Mouse (Mus musculus): Measurements from ENCODE around the gene Agtpbp1. TPM values are rescaled to one million over a fixed set of nuclear protein-coding genes. Genes with fewer than 3 reads are reported as not detected.

Gene Agtpbp1
- polyA plus RNA-seq, 1 experiment from 2014 or later, result 13.6 TPM

DNA sequence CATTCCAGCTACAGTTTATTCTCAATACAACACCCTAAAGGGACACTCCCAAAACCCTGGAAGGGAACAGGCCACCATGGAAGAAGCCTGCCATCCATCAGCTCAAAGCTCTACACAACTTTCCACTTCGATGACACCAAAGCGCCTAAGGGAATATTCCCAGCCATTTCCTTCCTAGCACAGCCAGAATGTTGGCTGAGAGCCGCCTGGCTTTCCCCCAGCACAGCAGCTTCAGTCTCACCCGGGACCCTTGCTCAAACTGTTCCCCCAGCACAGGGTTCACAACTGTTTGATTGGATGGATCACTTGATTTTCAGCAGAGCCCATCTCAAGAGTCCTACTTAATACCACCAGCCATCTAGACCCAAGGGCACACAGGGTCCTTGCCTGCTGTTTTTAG is 37.3 kb downstream of the Agtpbp1 start:
- no peak overlapping the region for H3K27ac ChIP-seq
- DNase-seq (ENCODE audit: extremely low spot score, low spot score), result no peak
- no peaks in the 10 kb centered on the region for H3K36me3 ChIP-seq (replicated peaks)
- no peaks in the 10 kb centered on the region for H3K9me3 ChIP-seq
- 0 out of 2 replicates have a peak, but pooled peaks cover 4% of the 10 kb centered on the region for H3K4me1 ChIP-seq
- no peak overlapping the region for H3K4me3 ChIP-seq
- H3K27me3 ChIP-seq (ENCODE audit: poor library complexity, severe bottlenecking), result no peaks in the 10 kb centered on the region
- 84% methylated on average over 4 of the region's 4 CpGs for WGBS

DNA sequence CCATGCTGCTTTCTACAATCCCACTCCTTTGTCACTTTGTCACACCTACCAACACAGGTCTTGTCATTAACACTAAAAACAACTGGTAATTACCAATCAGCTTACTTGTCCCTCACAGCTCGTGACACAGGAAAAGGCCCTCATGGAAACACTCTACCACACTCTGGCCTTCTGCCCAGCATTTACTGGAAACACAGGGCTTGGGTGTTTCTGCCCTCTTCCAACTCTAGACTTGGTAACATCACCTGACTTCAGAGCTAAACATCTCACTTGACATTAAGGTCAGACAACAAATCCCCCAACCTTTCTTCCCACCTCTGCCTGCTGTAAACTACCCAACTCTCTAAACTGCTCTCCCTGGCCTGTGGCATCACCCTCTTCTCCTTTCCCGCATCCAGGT is 37.9 kb downstream of the Agtpbp1 start:
- Histone ChIP-seq H3K9me3 (no peaks in the 10 kb centered on the region), H3K27ac (no peak overlapping the region), H3K4me3 (no peak overlapping the region), H3K4me1 (0 out of 2 replicates have a peak, but pooled peaks cover 4% of the 10 kb centered on the region), H3K36me3 (replicated peaks) (no peaks in the 10 kb centered on the region), H3K27me3 (ENCODE audit: poor library complexity, severe bottlenecking) (no peaks in the 10 kb centered on the region)
- DNase-seq (ENCODE audit: extremely low spot score, low spot score), result no peak
- 83% methylated on average over 2 of the region's 2 CpGs for WGBS

DNA sequence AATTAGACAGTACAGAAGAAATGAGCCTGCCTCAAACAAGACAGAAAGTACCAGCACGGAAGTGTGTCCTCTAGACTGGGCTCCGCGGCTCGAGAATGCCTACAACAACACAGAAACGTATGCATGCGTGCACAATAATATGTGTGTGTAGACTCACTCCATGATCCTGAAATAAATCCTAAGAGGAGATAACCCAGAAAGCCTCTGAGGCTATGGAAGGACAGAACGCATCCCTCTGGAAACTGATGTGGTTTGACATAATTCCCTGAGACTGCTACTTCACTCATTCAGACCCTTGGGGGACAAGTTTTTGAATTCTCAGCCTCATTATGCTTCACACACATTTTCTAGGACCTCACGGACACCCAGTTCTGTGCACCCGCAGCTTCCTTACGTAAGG is 42.6 kb downstream of the Agtpbp1 start:
- Histone ChIP-seq H3K27ac (no peak overlapping the region), H3K9me3 (no peaks in the 10 kb centered on the region), H3K4me1 (0 out of 2 replicates have a peak, but pooled peaks cover 4% of the 10 kb centered on the region), H3K4me3 (no peak overlapping the region), H3K27me3 (ENCODE audit: poor library complexity, severe bottlenecking) (no peaks in the 10 kb centered on the region), H3K36me3 (replicated peaks) (no peaks in the 10 kb centered on the region; the same call in 1 of the 2 replicates)
- 96% methylated on average over 10 of the region's 10 CpGs for WGBS
- no peak for DNase-seq (ENCODE audit: extremely low spot score, low spot score)

DNA sequence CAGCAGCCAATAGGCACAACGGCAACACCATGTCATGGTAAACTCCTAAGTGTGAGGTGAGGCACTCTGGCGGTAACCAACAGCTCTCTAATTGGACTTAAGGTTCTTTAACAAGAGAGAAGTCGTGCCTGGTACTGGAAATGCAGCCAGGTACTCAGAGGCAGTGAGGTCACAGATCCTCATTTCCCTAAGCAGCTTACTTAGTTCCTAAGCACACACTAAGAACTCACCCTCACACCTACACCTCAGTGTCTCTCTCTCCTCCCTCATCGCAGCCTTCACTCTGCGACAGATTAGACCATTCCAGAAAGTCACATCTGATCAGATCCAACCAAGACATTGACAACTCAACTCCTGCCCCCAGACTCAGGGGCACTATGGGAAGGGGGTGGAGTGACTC is 45.0 kb downstream of the Agtpbp1 start:
- Histone ChIP-seq H3K36me3 (replicated peaks) (no peaks in the 10 kb centered on the region; the same call in 1 of the 2 replicates), H3K9me3 (no peaks in the 10 kb centered on the region), H3K27ac (no peak overlapping the region), H3K27me3 (ENCODE audit: poor library complexity, severe bottlenecking) (no peaks in the 10 kb centered on the region), H3K4me1 (0 out of 2 replicates have a peak, but pooled peaks cover 4% of the 10 kb centered on the region), H3K4me3 (no peak overlapping the region)
- 85% methylated on average over 5 of the region's 5 CpGs for WGBS
- no peak for DNase-seq (ENCODE audit: extremely low spot score, low spot score)

DNA sequence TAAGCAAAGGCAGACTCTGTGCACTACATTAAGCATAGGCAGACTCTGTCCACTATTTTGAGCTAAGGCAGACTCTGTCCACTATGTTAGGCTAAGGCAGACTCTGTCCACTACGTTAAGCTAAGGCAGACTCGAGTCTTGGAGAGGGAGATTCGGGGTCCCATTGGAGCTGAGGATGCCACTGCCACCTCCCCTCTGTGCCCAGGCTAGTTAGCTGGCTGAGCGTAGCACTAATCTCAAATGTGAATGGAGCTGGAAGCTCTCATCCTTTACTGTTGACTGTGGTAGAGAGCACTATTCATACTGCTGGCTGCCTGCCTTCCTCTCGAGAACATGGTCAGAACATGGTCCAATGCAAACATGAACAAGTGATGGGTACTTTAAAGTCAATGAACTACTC is 46.4 kb downstream of the Agtpbp1 start:
- Histone ChIP-seq H3K36me3 (replicated peaks) (no peaks in the 10 kb centered on the region; the same call in 1 of the 2 replicates), H3K27ac (no peak overlapping the region), H3K27me3 (ENCODE audit: poor library complexity, severe bottlenecking) (no peaks in the 10 kb centered on the region), H3K4me3 (no peak overlapping the region), H3K4me1 (no peaks in the 10 kb centered on the region), H3K9me3 (no peaks in the 10 kb centered on the region)
- 95% methylated on average over 5 of the region's 5 CpGs for WGBS
- no peak for DNase-seq (ENCODE audit: extremely low spot score, low spot score)

DNA sequence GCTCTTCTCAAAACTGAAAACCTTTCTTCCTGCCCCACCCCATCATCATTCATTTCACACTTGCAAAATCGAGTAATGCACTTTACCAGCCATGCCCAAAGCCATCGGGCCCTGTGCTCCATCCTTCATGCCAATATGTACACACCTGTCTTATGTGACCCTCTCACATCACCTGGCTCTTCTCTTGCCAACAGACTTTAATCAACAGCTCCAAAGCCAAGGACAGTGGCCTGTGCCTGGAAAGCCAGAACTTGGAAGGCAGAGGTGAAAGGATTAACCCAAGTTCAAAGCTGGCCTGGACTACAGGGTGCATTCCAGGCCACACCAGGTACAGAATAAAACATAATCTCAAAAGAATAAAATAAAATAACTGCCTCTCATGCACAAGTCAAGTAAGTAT is 48.4 kb downstream of the Agtpbp1 start:
- no peaks in the 10 kb centered on the region for H3K27me3 ChIP-seq (ENCODE audit: poor library complexity, severe bottlenecking)
- DNase-seq (ENCODE audit: extremely low spot score, low spot score), result no peak
- no peak overlapping the region for H3K4me3 ChIP-seq
- no peaks in the 10 kb centered on the region for H3K4me1 ChIP-seq
- no peaks in the 10 kb centered on the region for H3K9me3 ChIP-seq
- WGBS, result 86% methylated on average over 2 of the region's 2 CpGs
- H3K27ac ChIP-seq, result no peak overlapping the region
- H3K36me3 ChIP-seq (replicated peaks), result peaks cover 11% of the 10 kb centered on the region

DNA sequence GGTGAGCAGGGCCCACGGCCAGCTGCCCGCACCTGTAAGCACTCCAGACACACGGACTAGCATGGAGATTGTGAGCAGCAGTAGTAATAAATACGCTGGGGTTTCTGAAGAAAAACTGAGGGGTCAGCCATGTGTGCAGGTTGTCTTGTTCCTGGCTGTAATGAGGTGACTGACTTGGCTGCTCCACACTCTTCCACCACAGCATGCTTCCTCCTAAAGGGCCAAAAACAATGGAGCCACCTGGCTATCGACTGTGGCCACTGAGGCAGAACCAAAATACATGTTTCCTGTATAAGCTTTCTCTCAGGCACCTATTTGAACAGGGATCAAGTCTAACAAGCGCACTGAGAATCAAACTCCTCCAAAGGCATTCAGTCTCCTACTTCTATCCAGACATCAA is 49.3 kb downstream of the Agtpbp1 start:
- Histone ChIP-seq H3K27me3 (ENCODE audit: poor library complexity, severe bottlenecking) (no peaks in the 10 kb centered on the region), H3K4me3 (no peak overlapping the region), H3K27ac (no peak overlapping the region), H3K9me3 (no peaks in the 10 kb centered on the region), H3K4me1 (no peaks in the 10 kb centered on the region), H3K36me3 (replicated peaks) (peaks cover 13% of the 10 kb centered on the region)
- WGBS, result 89% methylated on average over 6 of the region's 6 CpGs
- DNase-seq (ENCODE audit: extremely low spot score, low spot score), result no peak

DNA sequence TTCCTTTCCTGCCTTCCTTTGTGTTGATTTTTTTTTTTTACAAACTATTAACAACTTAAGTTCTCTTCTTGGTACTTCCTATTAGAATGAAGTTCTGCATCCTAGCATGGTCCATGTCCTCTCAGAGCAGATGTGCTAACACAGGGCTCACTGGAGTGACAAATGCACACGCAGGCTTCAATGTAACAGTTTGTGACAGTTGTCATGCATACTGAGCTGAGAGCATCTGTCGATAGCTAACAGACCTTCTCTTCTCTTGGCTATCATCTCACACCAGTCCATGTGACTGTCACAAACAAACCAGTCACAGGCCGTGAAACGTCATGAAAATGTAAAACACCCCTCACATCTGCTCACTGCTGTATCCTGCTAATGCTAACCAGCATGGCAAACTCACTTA is 50.7 kb downstream of the Agtpbp1 start:
- no peak for DNase-seq (ENCODE audit: extremely low spot score, low spot score)
- WGBS, result 87% methylated on average over 4 of the region's 4 CpGs
- no peak overlapping the region for H3K4me3 ChIP-seq

DNA sequence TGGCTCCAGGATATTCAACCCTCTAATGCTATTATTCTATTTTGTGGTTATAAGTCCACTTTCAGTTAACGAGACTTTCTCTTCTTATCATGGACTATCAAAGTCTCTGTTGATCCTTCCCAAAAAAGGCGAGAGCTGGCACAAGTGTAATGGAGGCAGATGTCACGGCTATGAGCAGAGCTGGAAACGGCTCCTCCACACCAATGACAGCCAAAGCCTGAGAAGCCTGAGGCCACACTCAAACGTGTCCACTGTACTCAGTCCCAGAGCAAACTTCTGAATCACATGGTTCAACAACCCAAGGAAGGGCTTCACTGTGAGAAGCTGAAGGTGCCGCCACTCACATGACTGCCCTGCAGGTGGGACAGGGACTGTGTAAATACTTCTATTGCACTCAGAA is 51.7 kb downstream of the Agtpbp1 start:
- DNase-seq (ENCODE audit: extremely low spot score, low spot score), result no peak
- whole genome bisulfite sequencing, result 89% methylated on average over 6 of the region's 6 CpGs
- no peaks in the 10 kb centered on the region for H3K4me1 ChIP-seq
- no peaks in the 10 kb centered on the region for H3K9me3 ChIP-seq
- H3K36me3 ChIP-seq (replicated peaks), result peaks cover 13% of the 10 kb centered on the region
- no peak overlapping the region for H3K4me3 ChIP-seq
- H3K27ac ChIP-seq, result no peak overlapping the region
- no peaks in the 10 kb centered on the region for H3K27me3 ChIP-seq (ENCODE audit: poor library complexity, severe bottlenecking)

More for the DNA sequence above, 50.7 kb downstream of the Agtpbp1 start:
- no peaks in the 10 kb centered on the region for H3K27me3 ChIP-seq (ENCODE audit: poor library complexity, severe bottlenecking)
- H3K4me1 ChIP-seq, result no peaks in the 10 kb centered on the region
- no peak overlapping the region for H3K27ac ChIP-seq
- H3K9me3 ChIP-seq, result no peaks in the 10 kb centered on the region
- peaks cover 13% of the 10 kb centered on the region for H3K36me3 ChIP-seq (replicated peaks)

DNA sequence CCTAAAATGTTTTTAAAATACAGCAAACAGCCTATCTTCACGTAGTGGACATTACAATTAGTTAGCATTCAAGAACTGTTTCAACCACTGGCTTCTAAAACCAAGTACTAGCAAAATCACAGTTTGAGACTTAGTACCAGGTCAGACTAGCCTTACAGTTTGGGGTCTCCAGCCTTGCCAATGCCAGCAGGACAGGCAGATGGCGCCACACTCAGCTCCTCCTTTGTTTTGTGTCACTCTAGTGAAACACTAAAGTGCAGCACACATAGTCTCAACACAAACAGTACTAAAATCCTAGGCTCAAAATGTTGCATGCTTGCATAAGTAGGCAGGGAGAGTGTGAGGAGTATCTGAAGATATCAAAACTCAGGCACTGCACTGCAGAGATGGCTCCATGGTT is 53.8 kb downstream of the Agtpbp1 start:
- Histone ChIP-seq H3K4me3 (no peak overlapping the region), H3K27ac (no peak overlapping the region), H3K27me3 (ENCODE audit: poor library complexity, severe bottlenecking) (no peaks in the 10 kb centered on the region), H3K9me3 (no peaks in the 10 kb centered on the region), H3K4me1 (no peaks in the 10 kb centered on the region), H3K36me3 (replicated peaks) (peaks cover 32% of the 10 kb centered on the region)
- 64% methylated on average over 2 of the region's 2 CpGs for WGBS
- DNase-seq (ENCODE audit: extremely low spot score, low spot score), result no peak

DNA sequence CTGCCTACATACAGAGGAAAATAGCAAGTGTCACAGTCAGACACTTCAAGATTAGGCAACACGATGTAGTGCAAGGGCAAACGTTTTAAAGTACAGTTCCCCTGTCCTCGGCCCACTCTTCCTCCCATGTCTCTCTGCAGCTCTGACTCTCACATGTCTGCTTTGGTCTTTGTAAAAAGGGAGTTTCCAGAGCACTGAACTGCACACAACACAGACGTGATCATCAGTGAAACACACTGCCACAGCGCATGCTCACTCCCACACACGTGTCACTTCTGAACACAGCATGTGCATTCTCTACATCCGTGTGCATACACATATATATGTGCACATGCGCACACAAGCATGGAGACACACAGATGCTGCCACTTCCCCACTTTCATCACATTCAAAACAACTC is 54.5 kb downstream of the Agtpbp1 start:
- 93% methylated on average over 8 of the region's 8 CpGs for WGBS
- Histone ChIP-seq H3K9me3 (no peaks in the 10 kb centered on the region), H3K4me1 (no peaks in the 10 kb centered on the region), H3K36me3 (replicated peaks) (peaks cover 33% of the 10 kb centered on the region), H3K27me3 (ENCODE audit: poor library complexity, severe bottlenecking) (no peaks in the 10 kb centered on the region), H3K4me3 (no peak overlapping the region), H3K27ac (no peak overlapping the region)
- no peak for DNase-seq (ENCODE audit: extremely low spot score, low spot score)

DNA sequence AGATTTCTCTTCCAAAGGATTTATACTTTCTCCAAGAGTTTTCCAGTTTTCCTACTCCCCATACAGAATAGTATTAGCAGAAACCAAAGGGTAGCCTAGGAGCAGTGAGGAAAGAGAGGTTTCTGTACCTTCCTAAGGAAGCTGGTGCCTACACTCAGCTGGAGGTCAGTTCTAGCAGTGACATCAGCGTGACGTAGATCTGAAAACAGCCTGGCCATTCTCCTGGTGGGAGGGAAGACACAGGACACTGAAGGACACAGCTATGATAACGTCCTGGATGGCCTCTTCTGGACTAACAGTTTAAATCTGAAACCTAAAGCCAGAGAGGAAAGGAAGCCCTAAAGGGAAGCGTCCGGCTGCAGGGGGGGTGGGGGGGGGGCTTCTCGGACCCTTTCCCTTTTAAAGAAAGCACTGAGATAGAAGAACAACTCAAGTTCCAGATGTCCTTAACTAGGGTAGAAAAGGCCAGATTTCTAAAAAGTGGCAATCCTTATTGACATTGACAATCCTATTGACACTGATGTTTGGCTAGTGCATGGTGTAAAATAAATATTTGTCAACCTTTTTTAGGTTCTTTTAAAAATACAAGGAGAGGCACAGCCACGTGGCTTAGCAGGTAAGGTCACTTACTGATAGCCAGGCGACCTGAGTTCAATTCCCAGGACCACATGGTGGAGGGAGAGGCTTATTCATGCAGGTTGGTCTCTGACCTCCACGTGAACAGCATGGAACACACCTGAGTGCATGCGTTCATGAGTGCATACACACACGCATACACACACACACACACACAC is 63.6 kb downstream of the Agtpbp1 start:
- H3K9me3 ChIP-seq, result no peaks in the 10 kb centered on the region
- 79% methylated on average over 11 of the region's 11 CpGs for WGBS
- peaks cover 10% of the 10 kb centered on the region; the same call in 1 of the 2 replicates for H3K36me3 ChIP-seq (replicated peaks)
- no peak overlapping the region for H3K4me3 ChIP-seq
- H3K27ac ChIP-seq, result no peak overlapping the region
- H3K4me1 ChIP-seq, result no peaks in the 10 kb centered on the region
- no peaks in the 10 kb centered on the region for H3K27me3 ChIP-seq (ENCODE audit: poor library complexity, severe bottlenecking)
- DNase-seq (ENCODE audit: extremely low spot score, low spot score), result no peak

DNA sequence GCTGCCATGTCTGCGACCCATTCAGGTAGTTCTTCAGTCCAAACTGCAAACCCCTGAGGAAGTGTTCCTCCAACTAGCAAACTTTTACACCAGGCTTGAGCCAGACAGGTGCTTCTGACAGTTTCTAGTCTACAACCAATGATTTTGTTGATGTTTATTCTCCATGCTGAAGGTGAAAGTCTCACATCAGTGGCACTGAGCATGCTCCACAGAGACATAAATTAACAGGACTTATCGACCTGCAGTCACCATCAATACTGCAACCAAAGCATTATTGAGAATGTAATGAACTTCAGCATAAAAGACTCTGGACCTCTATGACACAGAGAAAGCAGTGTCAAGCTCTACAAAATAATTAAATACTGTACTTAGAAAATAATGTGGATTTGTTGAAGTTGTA is 64.2 kb downstream of the Agtpbp1 start:
- Histone ChIP-seq H3K4me3 (no peak overlapping the region), H3K27ac (no peak overlapping the region), H3K27me3 (ENCODE audit: poor library complexity, severe bottlenecking) (no peaks in the 10 kb centered on the region), H3K4me1 (no peaks in the 10 kb centered on the region), H3K9me3 (no peaks in the 10 kb centered on the region), H3K36me3 (replicated peaks) (peaks cover 7% of the 10 kb centered on the region; the same call in 1 of the 2 replicates)
- WGBS, result 96% methylated on average over 2 of the region's 2 CpGs
- no peak for DNase-seq (ENCODE audit: extremely low spot score, low spot score)
